Mouse (Mus musculus): ENCODE data around the gene Sipa1l1.

- TF ChIP-seq HCFC1 (IDR thresholded peaks at IDR 0.05; ENCODE audit: borderline replicate concordance, insufficient read depth, low read length), result no peak
- no peak for TF ChIP-seq ZNF384 (IDR thresholded peaks at IDR 0.05; ENCODE audit: low read depth, low read length)
- no peak for TF ChIP-seq ZC3H11A (IDR thresholded peaks at IDR 0.05; ENCODE audit: borderline replicate concordance, low read depth, low read length)
- no peak for TF ChIP-seq CHD2 (IDR thresholded peaks at IDR 0.05; ENCODE audit: low read depth, low read length)
- no peak for TF ChIP-seq MAFK (IDR thresholded peaks at IDR 0.05; ENCODE audit: insufficient read depth, low read depth, low read length)
Observed at GRCm38 (mm10) chr12:82225751-82226228, 56.7 kb downstream of the Sipa1l1 start.

Data from ES-E14 (cell line).